Mouse (Mus musculus) forebrain, embryonic 15.5 days (tissue): ENCODE results near the gene Nek5. TPM values are rescaled to one million over a fixed set of nuclear protein-coding genes. Genes with fewer than 3 reads are reported as not detected.
A peak's percentile ranks its signal among the peaks of the same experiment; 100 is the strongest.

Source experiments
- ATAC-seq: fragments of 200-750 bp; cut with Nextera tagmentation; replicated peaks from 2 replicates; pipeline ENCODE4 v1.8.0; 2017; ENCODE audit warnings: mild to moderate bottlenecking, moderate TSS enrichment, moderate library complexity
- H3K27ac ChIP-seq: fragments of 300-500 bp; sonication (generic); replicated peaks from 2 replicates; pipeline ENCODE4 v1.5.1; 2015; ENCODE audit warnings: mild to moderate bottlenecking, inconsistent platforms
- H3K27me3 ChIP-seq: fragments of 300-500 bp; sonication (generic); 2 replicates; pipeline ENCODE4 v1.6.1; 2015; ENCODE audit warnings: inconsistent platforms
- H3K36me3 ChIP-seq: fragments of 300-500 bp; sonication (generic); 2 replicates; pipeline ENCODE4 v1.6.1; 2015; ENCODE audit warnings: mild to moderate bottlenecking, inconsistent platforms
- H3K4me1 ChIP-seq: fragments of 300-500 bp; sonication (generic); 2 replicates; pipeline ENCODE4 v1.6.1; 2015; ENCODE audit warnings: inconsistent platforms
- H3K4me2 ChIP-seq: fragments of 300-500 bp; sonication (generic); replicated peaks from 2 replicates; pipeline ENCODE4 v1.6.1; 2015; ENCODE audit warnings: mild to moderate bottlenecking, inconsistent platforms
- H3K4me3 ChIP-seq: fragments of 300-500 bp; sonication (generic); 2 replicates; pipeline ENCODE4 v1.5.1; 2015; ENCODE audit warnings: mild to moderate bottlenecking, inconsistent platforms
- H3K9ac ChIP-seq: fragments of 300-500 bp; sonication (generic); replicated peaks from 2 replicates; pipeline ENCODE4 v1.6.1; 2015; ENCODE audit warnings: mild to moderate bottlenecking, inconsistent platforms
- H3K9me3 ChIP-seq: fragments of 300-500 bp; sonication (generic); 2 replicates; pipeline ENCODE4 v1.6.1; 2016; ENCODE audit warnings: inconsistent platforms
- WGBS: fragments of 180-500 bp; shearing (Covaris S2); methylation state at CpG from one replicate; pipeline ENCODE4 v1.1.7; 2015; ENCODE audit warnings: mixed read lengths; 5-methylcytosine and 5-hydroxymethylcytosine counted together
- polyA plus RNA-seq: library from polyadenylated mRNA; unstranded; fragments of >200 nt; fragmentation: Nextera tagmentation; extraction: Ambion mirVana; gene quantifications from 2 replicates; pipeline ENCODE4 v1.2.1, GENCODE M21; 2015

The Nek5 gene
- 0.52 and 1.1 TPM in 2 replicates for polyA plus RNA-seq

- 0 out of 2 replicates have a peak, but pooled peaks cover 2% of the 10 kb centered on the region for H3K27me3 ChIP-seq
- peak; percentile 80 for ATAC-seq
- H3K27ac ChIP-seq: no peak within 1 kb of the TSS
- H3K9ac ChIP-seq: no peak within 1 kb of the TSS
- H3K4me1 ChIP-seq: peaks cover 6% of the 10 kb centered on the region; the same call in 1 of the 2 replicates
- peak within 1 kb of the TSS; percentile 37 for H3K4me3 ChIP-seq
- H3K4me2 ChIP-seq: peak within 1 kb of the TSS; percentile 54
- 0 out of 2 replicates have a peak, but pooled peaks cover 7% of the 10 kb centered on the region for H3K36me3 ChIP-seq
- no peaks in the 10 kb centered on the region for H3K9me3 ChIP-seq
- WGBS: 1% methylated on average over 29 of the region's 29 CpGs
Observed at GRCm38 (mm10) chr8:22124220-22125152, at the start of gene Nek5. Gene Nek5 (minus strand): TSS chr8:22125053.

DNA sequence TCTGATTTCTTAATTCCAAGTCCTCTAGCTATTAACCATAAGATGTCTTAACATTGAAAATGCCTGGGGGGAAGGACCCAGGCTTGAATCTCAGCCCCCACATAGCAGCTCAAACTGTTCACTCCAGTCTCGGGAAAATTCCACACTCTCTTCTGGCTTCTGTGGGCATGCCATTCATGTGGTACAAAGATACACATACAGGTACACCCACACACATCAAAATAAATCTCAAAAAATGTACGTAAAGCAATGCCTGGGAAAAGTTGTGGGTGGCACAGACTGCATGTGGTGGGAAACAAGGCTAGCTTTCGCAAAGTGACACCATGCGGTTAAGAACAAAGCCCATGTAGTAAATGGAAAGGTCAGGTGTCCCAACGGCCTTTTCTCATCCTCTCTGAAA, 44.3 kb upstream of the Nek5 start:
- no peak for ATAC-seq
- 92% methylated on average over 5 of the region's 5 CpGs for WGBS
- H3K27ac ChIP-seq: no peak overlapping the region
- H3K36me3 ChIP-seq: peaks cover 16% of the 10 kb centered on the region
- no peak overlapping the region for H3K4me2 ChIP-seq
- no peaks in the 10 kb centered on the region for H3K27me3 ChIP-seq
- H3K9ac ChIP-seq: no peak overlapping the region
- H3K9me3 ChIP-seq: no peaks in the 10 kb centered on the region
- H3K4me3 ChIP-seq: no peak overlapping the region
- H3K4me1 ChIP-seq: peaks cover 13% of the 10 kb centered on the region; the same call in 1 of the 2 replicates

GRCm38 (mm10) chr8:22166080-22166603, 41.3 kb upstream of the Nek5 start, which contains the start of gene Nek3:
Gene Nek3 (minus strand): TSS chr8:22166435.
- peaks cover 12% of the 10 kb centered on the region for H3K36me3 ChIP-seq
- peak; percentile 98 for ATAC-seq
- no peaks in the 10 kb centered on the region for H3K27me3 ChIP-seq
- H3K27ac ChIP-seq: peak within 1 kb of the TSS; percentile 82
- peak within 1 kb of the TSS; percentile 58 for H3K9ac ChIP-seq
- H3K4me2 ChIP-seq: peak within 1 kb of the TSS; percentile 48
- H3K9me3 ChIP-seq: no peaks in the 10 kb centered on the region
- WGBS: under 1% methylated on average over 35 of the region's 43 CpGs
- peaks cover 13% of the 10 kb centered on the region; the same call in 1 of the 2 replicates for H3K4me1 ChIP-seq
- H3K4me3 ChIP-seq: peak within 1 kb of the TSS; percentile 56

DNA sequence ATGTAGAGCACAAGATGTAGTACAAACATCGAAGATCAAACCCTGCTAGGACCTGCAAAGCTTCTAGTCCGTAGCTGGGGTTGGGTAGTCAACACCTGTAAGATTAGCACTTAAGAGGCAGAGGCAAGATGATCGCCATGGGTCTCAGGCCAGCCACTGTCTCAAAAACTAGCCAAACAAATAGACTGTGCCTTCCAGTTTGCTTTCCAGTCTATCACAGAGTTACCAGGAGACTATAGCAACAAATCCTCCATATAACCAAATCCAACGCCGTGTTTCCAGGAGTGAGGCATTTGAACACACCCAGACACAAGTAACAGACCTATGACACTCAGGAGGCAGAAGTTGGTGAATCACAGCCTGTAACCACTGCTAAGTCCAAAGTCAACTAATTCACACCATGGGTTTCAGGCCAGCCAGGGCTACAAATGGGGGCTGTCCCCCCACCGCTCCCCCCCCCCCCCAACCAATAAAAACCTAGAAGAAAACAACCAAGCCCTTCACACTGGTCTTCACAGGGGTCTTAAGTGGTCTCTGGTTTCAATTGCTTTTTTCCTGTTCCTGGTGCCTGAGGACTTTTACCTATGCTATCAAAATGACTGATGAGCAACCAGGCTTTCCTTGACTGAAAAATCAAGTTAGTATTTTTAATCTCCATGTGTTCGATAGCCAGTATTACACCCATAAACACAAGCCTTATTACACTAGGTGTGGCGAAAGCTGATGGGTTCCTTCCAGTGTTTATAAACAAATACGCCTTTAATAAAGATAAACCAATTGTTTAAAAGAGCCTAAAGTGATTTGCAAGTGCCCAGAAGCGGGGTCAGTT, 40.6 kb upstream of the Nek5 start:
- no peaks in the 10 kb centered on the region for H3K9me3 ChIP-seq
- 55% methylated on average over 10 of the region's 10 CpGs for WGBS
- peak overlapping the region; percentile 82 for H3K27ac ChIP-seq

DNA sequence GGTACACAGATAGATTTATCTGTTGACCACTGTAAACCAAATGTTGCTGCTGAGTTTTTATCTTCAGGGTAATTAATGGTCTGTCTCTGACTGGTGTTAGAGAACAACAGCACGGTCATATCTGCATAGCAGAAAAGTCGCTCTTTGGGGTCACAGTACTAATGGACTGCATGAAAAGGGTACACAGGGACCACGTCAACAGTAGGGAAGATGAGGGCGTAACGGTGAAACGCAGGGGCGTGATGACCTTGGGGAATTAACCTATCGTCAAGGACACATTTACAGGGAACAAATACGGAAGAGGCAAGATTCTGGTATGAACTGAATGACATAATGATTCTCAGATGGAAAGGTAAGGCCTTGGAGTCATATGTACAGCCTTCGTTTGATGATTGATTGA, 39.6 kb upstream of the Nek5 start:
- ATAC-seq: no peak
- no peaks in the 10 kb centered on the region for H3K9me3 ChIP-seq

More for the DNA sequence above, 40.6 kb upstream of the Nek5 start:
- peak overlapping the region; percentile 48 for H3K4me2 ChIP-seq
- ATAC-seq: peak; percentile 62
- H3K4me1 ChIP-seq: peaks cover 13% of the 10 kb centered on the region; the same call in 1 of the 2 replicates
- H3K36me3 ChIP-seq: peaks cover 12% of the 10 kb centered on the region
- peak overlapping the region; percentile 58 for H3K9ac ChIP-seq
- no peaks in the 10 kb centered on the region for H3K27me3 ChIP-seq
- H3K4me3 ChIP-seq: peak overlapping the region; percentile 56

DNA sequence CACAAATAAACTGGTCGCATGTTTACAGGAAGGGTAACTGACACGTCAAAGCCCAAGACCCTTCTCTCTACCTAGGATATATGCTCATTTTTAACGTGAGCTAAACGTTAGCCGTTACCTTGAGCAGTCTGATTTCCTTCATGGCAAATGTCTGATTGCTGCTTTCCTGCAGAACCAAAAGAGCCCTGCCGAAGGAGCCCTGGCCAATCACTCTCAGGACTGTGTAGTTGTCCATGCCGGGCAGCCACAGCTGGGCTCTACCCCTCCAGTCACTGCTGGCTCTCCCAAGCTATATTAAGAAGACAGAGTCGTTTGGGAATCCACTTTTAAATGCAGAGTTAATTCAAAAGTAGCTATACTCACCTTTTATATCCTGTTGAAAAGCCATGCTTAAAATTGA, 37.4 kb upstream of the Nek5 start:
- H3K9ac ChIP-seq: no peak overlapping the region
- H3K4me2 ChIP-seq: no peak overlapping the region
- H3K4me3 ChIP-seq: no peak overlapping the region
- no peaks in the 10 kb centered on the region for H3K9me3 ChIP-seq
- peaks cover 13% of the 10 kb centered on the region; the same call in 1 of the 2 replicates for H3K4me1 ChIP-seq
- no peak for ATAC-seq
- peaks cover 3% of the 10 kb centered on the region; the same call in 1 of the 2 replicates for H3K36me3 ChIP-seq
- H3K27me3 ChIP-seq: no peaks in the 10 kb centered on the region
- 94% methylated on average over 8 of the region's 8 CpGs for WGBS
- no peak overlapping the region for H3K27ac ChIP-seq

More for the DNA sequence above, 39.6 kb upstream of the Nek5 start:
- Histone ChIP-seq H3K4me1 (peaks cover 13% of the 10 kb centered on the region; the same call in 1 of the 2 replicates), H3K27me3 (no peaks in the 10 kb centered on the region), H3K4me3 (no peak overlapping the region), H3K9ac (no peak overlapping the region), H3K27ac (no peak overlapping the region), H3K36me3 (peaks cover 10% of the 10 kb centered on the region), H3K4me2 (no peak overlapping the region)
- WGBS: 90% methylated on average over 10 of the region's 10 CpGs

DNA sequence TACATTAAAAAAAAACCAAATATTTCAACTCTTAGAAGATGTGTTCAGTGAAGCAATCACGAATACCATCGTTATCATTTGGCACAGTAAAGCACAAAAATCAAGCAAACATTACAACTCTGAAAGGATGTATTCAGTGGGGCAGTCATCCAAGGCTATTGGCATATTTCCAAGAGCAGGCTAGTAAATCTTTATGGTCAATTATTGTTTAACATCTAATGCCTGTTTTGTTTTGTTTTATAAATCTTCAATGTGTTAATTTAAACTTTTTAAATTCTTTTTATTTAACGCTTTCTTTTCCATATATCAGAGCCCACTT, 25.5 kb upstream of the Nek5 start:
- H3K4me3 ChIP-seq: no peak overlapping the region
- no peak overlapping the region for H3K9ac ChIP-seq
- no peaks in the 10 kb centered on the region for H3K4me1 ChIP-seq
- peaks cover 10% of the 10 kb centered on the region; the same call in 1 of the 2 replicates for H3K36me3 ChIP-seq
- no peaks in the 10 kb centered on the region for H3K27me3 ChIP-seq
- no peak for ATAC-seq
- no peak overlapping the region; the same call in 1 of the 2 replicates for H3K27ac ChIP-seq
- H3K4me2 ChIP-seq: no peak overlapping the region
- no peaks in the 10 kb centered on the region for H3K9me3 ChIP-seq
- 52% methylated on average over 3 of the region's 3 CpGs for WGBS

GRCm38 (mm10) chr8:22149643-22150344, 24.9 kb upstream of the Nek5 start:
- 90% methylated on average over 11 of the region's 11 CpGs for WGBS
- Histone ChIP-seq H3K4me2 (no peak overlapping the region), H3K4me1 (no peaks in the 10 kb centered on the region), H3K4me3 (no peak overlapping the region), H3K36me3 (peaks cover 10% of the 10 kb centered on the region; the same call in 1 of the 2 replicates), H3K27ac (no peak overlapping the region; the same call in 1 of the 2 replicates), H3K9ac (no peak overlapping the region), H3K9me3 (no peaks in the 10 kb centered on the region), H3K27me3 (no peaks in the 10 kb centered on the region)
- no peak for ATAC-seq

GRCm38 (mm10) chr8:22148367-22148740, 23.5 kb upstream of the Nek5 start:
- peaks cover 10% of the 10 kb centered on the region; the same call in 1 of the 2 replicates for H3K36me3 ChIP-seq
- H3K27ac ChIP-seq: no peak overlapping the region
- ATAC-seq: no peak
- no peaks in the 10 kb centered on the region for H3K4me1 ChIP-seq
- H3K4me2 ChIP-seq: no peak overlapping the region
- no peaks in the 10 kb centered on the region for H3K27me3 ChIP-seq
- H3K4me3 ChIP-seq: no peak overlapping the region
- H3K9me3 ChIP-seq: no peaks in the 10 kb centered on the region
- H3K9ac ChIP-seq: no peak overlapping the region
- 94% methylated on average over 7 of the region's 7 CpGs for WGBS

DNA sequence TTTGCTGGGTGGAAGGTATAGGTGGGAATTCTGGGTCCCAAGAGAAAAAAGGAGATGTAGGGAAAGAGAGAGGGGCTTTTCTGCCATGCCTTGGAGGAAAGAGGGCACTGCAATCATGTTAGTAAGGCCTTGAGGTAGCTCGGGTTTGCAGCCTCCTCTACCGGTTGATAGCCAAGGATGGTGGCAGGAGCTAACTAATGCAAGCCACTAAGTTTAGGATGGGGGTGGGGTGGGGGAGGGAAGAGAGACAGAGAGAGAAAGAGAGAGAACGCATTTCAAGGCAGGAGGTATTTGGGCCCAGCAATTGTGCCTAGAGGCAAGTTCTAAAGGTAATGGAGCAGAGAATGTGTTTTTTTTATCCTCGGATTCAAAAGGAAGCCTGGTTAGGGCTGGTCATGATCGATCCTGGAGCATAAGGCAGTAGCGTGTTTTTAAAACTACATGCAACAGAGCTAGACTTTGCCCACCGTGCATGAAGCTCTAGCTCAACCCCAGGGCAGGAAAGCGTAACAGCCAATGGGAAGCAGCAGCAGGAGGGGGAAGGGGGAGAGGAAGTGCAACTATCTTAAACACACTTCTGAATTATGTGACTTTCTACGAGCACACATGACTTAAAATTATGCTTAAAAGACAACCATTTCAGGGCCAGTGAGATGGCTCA, 23.0 kb upstream of the Nek5 start:
- 82% methylated on average over 9 of the region's 9 CpGs for WGBS
- Histone ChIP-seq H3K9me3 (no peaks in the 10 kb centered on the region), H3K27ac (no peak overlapping the region), H3K4me1 (no peaks in the 10 kb centered on the region), H3K4me2 (no peak overlapping the region), H3K9ac (no peak overlapping the region), H3K36me3 (peaks cover 10% of the 10 kb centered on the region; the same call in 1 of the 2 replicates), H3K27me3 (no peaks in the 10 kb centered on the region), H3K4me3 (no peak overlapping the region)
- no peak for ATAC-seq

GRCm38 (mm10) chr8:22145831-22146230, 21.0 kb upstream of the Nek5 start:
- no peak overlapping the region for H3K27ac ChIP-seq
- H3K27me3 ChIP-seq: no peaks in the 10 kb centered on the region
- ATAC-seq: no peak
- H3K4me2 ChIP-seq: no peak overlapping the region
- H3K4me3 ChIP-seq: no peak overlapping the region
- 80% methylated on average over 6 of the region's 6 CpGs for WGBS
- no peak overlapping the region for H3K9ac ChIP-seq
- peaks cover 10% of the 10 kb centered on the region; the same call in 1 of the 2 replicates for H3K36me3 ChIP-seq
- H3K9me3 ChIP-seq: no peaks in the 10 kb centered on the region
- H3K4me1 ChIP-seq: no peaks in the 10 kb centered on the region
